Mouse (Mus musculus) B cell, adult 2 months (primary cell): ENCODE data around the gene Syde2.
"Not testable (repeated sequence)": the region's sequence is repeated elsewhere in the genome, so short reads cannot be mapped to it uniquely, and the experiment has no call there.

Experiments
- DNase-seq, 2 experiments: peaks; one replicate each; pipeline ENCODE4 v3.0.0; 2022

Gene Syde2

GRCm38 (mm10) chr3:145987268-145987969, at the start of gene Syde2:
Syde2 (plus strand) TSS chr3:145987870.
- peak in 1 of 2 experiments; percentile 21 for DNase-seq

GRCm38 (mm10) chr3:145938405-145939349, 49.0 kb upstream of the Syde2 start:
- DNase-seq = peak in 1 of 2 experiments; percentile 20

GRCm38 (mm10) chr3:145939402-145939801, 48.3 kb upstream of the Syde2 start:
- no peak for DNase-seq

- no peak for DNase-seq
These were observed 47.7 kb upstream of the Syde2 start for GRCm38 (mm10) chr3:145939971-145940370.

GRCm38 (mm10) chr3:145941971-145942370, 45.7 kb upstream of the Syde2 start:
- peak; percentile 88 to 90 for DNase-seq

- no peak for DNase-seq
These were observed 43.3 kb upstream of the Syde2 start for GRCm38 (mm10) chr3:145944348-145944747.

DNA sequence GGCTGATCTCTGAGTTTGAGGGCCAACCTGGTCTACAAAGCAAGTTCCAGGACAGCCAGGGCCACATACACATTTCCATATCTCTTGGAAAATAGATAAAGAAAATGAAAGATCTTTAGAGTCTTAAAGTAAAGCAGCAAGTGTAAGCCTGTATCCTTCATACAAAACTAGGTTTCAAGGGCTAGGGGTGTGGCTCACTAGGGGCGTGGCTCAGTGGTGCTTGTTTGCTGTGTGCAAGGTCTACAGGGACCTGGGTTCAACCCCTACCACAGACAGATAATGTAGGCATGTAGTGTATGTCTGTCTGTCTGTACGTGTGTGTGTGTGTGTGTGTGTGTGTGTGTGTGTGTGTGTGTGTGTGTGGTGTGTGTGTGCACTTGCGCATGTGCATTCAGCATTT, 41.8 kb upstream of the Syde2 start:
- no peak for DNase-seq

GRCm38 (mm10) chr3:145946654-145947053, 41.0 kb upstream of the Syde2 start:
- no peak for DNase-seq

- no peak for DNase-seq
These were observed 40.0 kb upstream of the Syde2 start for GRCm38 (mm10) chr3:145947539-145948204.

DNA sequence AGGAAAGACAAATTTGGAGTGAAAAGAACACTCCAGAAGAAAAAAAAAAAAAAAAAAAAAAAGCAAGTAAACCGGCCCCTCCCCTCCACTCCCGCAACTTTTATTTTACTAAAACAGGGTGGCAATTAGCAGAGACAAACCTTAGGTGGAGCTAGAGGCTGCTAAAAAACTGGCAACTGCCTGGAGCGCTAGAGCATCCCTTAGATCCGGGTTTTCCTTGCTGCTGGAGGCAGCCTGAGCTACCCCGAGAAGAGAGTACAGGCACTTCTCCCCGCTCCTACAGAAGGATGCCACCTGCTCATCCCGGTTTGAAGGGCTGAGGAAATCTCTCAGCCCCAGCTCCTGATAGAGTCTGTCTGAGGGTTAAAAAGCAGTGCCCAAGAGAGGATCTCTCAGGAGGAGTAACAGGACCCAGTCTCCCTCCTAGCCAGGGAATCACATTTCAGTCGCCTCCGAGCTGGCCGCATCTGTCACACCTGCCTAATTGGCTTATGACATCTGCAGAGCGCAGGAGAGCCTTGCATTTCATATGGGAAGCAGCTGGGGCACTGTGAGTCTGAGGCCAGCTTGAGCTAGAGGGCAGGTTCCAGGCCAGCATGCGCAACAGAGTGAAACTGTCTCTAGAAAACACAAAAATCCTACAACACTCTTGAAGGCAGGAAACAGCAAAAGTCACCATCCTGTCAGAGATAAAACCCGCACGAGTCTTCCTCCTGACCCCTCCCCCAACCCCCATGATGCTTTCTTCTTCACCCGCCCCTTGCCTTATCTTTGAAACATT, 37.4 kb upstream of the Syde2 start:
- DNase-seq = peak; percentile 13 to 21

DNA sequence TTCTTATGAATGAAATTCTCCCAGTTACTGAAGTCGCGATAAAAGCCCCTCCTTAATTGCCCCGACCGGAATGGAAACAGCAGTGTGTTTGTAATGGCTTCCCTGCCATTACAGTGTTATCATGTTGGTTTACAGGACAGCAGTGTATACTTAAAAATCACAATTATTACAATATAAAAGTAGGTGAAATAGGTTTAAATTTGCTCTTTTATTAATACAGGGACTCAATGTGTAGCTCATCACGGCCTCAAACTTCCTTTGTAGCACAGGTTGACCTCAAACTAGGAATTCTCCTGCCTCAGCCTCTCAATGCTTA, 36.9 kb upstream of the Syde2 start:
- DNase-seq = no peak

DNA sequence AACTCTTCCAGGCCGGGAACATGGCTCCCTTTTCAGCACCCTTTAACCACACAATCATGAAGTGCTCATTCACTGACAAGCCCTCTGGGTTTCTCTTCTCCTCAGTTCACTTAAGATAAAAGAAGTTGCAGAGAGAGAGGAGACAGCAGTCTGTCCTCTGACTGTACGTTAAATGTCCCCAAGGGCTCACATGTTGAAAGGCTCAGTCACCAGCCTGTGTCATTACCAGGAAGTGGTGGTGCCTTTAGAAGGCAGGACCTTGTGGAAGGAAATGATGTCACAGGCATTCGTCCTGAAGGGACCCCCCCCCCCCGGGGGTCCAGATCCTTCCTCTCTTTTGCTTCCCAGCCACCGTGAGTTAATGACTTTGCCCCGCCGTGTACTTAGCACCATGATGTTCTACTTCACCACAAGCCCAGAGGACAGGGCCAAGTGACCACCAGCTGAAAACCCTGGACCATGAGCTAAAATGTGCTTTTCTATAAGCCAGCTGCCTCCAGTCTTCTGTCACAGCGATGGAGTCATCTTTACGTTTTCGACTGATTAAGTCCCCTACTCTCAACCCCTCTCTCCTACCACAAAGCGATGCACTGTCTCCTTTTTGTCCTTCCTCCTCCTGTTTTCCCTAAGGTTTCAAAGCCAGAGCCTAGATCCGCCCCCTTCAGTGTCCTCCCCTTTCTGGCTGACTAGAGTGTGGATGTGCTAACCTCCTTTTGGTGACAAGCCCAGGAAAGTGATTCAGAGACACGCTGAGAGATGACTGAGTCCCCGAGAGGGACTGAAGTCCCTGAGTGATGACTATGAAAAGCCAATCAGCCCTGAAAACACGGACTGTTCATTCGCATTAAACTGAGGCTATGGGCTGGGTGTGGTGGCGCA, 36.1 kb upstream of the Syde2 start:
- peak in 1 of 2 experiments; percentile 24 for DNase-seq

DNA sequence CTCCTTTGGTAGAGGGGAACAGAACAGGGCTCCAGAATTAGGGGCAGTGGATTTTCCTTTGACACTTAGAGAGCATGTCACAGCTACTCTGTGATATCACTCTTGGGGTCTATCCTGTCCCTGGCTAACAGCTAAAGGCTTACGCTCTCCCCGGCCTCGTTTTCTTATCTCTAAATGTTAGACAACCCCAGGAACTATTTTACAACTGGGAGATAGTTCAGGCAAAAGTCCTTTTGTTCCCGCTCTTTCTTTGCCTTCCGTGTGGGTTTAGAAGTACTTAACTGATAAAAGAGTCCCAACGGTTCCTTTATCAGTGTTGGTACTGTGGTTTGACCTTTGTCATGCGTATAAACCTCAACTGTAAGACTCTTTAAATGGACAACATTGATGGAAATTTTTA, 34.7 kb upstream of the Syde2 start:
- no peak for DNase-seq

- no peak for DNase-seq
These were observed 34.3 kb upstream of the Syde2 start for GRCm38 (mm10) chr3:145953411-145953810.

DNA sequence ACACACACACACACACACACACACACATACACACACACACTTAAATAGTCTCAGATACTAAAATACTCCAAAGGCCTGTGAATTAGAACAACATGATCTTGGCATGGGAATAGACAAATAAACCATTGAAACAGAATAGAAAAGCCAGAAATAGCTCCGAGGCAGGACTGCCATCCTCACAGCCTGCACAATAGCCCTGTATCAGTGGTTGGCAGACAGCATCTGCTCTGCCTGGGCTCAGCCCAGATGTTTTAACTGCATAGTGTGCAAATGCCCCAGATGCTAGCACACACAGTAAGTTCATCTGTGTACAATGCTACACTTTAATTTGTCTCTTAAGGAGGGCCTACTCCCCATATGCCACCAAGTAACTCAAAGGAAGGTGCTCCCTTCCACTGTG, 27.8 kb upstream of the Syde2 start:
- no peak for DNase-seq

- no peak for DNase-seq
These were observed 25.3 kb upstream of the Syde2 start for GRCm38 (mm10) chr3:145962411-145962810.

- no peak for DNase-seq
These were observed 24.3 kb upstream of the Syde2 start for GRCm38 (mm10) chr3:145963101-145964017.

GRCm38 (mm10) chr3:145964018-145964387, 23.7 kb upstream of the Syde2 start:
- DNase-seq = no peak

DNA sequence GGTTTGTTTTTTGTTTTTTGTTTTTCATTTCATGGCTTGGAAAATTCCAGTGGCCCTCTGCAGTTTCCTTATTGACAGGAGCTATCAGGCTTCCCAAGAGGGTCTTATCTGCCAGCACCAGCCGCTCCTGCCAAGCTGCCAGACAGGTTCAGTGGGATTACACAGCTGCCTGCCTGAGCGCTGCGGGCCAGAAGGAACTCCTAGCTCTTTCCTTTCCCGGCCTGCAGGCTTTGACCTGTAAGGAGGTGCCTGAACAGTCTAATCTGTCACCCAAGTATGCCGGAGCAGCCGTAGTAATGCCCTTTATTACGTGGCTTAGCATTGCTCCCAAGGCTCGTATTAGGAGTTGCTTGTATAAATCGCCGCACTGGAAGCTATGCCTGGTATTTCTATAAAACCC, 23.2 kb upstream of the Syde2 start:
- no peak for DNase-seq

DNA sequence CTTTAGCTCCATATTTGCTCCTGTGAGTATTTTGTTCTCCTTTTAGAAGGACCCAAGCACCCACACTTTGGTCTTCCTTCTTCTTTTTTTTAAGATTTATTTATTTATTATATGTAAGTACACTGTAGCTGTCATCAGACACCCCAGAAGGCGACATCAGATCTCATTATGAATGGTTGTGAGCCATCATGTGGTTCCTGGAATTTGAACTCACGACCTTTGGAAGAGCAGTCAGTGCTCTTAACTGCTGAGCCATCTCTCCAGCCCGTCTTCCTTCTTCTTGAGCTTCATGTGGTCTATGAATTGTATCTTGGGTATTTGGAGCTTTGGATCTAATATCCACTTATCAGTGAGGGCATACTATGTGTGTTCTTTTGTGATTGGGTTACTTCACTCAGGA, 22.1 kb upstream of the Syde2 start:
- not testable (repeated sequence) for DNase-seq

- no peak for DNase-seq
These were observed 20.9 kb upstream of the Syde2 start for GRCm38 (mm10) chr3:145966806-145967205.
